Mouse (Mus musculus): Measurements from ENCODE around the gene Xirp1.
A peak's percentile ranks its signal among the peaks of the same experiment; 100 is the strongest.
"Not testable (repeated sequence)": the region's sequence is repeated elsewhere in the genome, so short reads cannot be mapped to it uniquely, and the experiment has no call there.

Gene Xirp1

DNA sequence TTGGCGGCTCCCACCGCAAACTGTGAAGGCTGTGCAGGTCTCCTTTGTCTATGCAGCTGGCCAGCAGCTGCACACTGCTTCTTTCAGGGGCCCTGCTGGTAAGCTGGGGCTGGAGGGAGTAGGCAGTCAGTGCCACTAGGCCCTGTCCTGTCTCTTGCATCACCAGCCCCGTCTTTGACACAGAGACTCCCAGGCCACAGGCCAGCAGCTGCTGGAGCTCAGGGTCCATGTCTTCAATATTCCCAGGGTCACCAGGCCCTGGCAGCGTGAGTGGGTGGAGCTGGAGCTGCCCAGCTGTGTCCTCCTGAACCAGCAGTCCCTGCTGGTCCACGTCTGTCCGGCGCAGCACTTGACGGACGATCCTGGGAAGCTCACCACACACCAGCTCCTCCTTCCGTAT lies 6.4 kb downstream of the Xirp1 start:
- DNase-seq, result no peak

DNA sequence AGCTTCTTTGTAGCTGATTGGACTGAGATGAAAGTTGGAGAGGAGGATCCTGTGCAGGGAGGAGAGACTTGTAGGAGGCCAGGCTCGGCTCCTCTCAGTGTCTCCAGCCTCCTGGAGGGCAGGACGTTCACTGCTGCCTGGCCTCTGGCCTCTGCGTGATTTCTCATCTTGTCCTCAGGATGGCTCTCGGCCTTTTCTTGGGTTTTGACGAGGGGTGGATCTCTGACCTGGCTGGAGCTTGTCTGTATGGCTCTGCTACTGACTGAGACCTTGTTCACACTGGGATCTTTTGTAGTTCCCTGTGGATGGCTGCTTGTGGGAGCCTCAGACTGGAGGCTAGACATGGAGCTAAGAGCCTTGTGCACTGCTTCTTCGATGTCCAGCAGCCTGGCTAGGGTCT lies 8.6 kb downstream of the Xirp1 start:
- no peak for DNase-seq

DNA sequence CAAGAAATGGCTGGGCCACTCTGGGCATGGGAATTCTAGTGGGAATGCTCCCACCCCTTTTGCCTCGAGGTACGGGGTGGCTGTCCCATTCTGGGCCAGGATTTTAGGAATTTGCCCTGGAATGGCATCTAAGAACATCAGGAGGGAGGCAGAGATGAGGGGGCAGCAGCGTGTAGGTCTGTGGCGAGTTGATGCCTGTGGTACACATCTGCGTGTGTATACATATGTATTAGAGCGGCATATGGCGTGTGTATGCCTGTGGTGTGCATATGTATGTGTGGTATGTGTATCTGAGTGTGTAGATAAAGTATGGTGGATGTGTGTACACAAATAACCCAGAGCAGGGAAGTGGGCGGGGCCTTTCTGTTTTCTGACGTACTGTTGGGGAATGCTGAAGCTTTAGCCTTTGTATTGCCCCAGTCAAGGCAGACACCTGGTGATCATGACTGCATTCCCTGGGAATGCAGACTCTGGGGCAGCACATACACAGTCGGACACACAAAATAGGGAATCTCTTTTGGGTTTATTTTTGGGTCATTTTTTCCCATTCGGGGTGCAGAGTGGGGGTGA lies 10.1 kb downstream of the Xirp1 start:
- no peak for DNase-seq

DNA sequence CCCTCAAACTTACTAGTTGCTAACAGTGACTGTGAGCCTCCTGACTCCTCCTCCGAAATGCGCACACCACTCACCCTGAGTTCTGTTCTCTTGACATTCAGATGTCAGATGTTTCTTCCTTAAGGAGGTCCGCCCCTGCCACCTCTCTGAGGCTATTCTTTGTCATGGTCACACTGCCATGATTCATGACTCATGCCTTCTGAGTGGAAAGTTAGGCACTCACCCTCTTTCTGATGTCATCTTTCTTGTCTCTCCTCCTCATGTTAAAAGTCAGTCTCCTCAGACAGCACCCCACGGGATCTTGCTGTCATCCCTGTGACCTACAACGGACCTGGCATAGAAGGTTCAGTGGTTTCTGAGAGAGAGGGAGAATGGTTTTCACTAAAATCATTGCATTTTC lies 10.6 kb downstream of the Xirp1 start:
- DNase-seq, result no peak

DNA sequence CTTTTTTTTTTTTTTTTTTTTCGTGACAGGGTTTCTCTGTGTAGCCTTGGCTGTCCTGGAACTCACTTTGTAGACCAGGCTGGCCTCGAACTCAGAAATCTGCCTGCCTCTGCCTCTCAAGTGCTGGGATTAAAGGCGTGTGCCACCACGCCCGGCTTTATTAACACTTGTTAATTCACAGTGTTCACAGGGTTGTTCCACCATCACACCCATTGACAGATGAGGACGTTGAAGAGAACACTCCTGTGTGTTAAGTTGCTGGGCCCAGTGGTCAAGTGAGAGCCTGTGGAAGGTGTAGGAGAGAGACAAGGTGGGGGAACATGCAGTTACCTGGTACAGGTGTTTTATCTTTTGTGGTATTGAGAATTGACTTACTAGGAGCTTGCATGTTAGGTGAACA lies 11.2 kb downstream of the Xirp1 start:
- DNase-seq, result not testable (repeated sequence)

DNA sequence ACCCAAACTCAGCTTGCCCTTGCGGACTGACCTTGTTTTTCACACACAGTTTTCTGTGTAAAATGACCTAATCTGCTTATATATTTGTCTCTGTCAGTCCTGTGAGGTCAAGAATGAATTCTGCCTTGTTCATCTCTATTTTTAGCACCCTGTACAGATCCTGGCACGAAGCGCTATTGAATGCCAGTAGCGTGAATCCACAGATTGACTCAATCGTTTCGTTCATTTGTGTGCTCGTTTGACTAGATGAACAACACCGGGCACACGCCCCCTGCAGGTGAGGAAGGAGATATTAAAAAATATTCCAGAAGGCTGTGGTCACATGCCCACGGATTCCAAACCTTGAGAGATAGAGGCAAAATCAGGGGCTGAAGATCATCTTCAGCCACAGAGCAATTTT lies 11.9 kb downstream of the Xirp1 start:
- peak; percentile 79 for DNase-seq

DNA sequence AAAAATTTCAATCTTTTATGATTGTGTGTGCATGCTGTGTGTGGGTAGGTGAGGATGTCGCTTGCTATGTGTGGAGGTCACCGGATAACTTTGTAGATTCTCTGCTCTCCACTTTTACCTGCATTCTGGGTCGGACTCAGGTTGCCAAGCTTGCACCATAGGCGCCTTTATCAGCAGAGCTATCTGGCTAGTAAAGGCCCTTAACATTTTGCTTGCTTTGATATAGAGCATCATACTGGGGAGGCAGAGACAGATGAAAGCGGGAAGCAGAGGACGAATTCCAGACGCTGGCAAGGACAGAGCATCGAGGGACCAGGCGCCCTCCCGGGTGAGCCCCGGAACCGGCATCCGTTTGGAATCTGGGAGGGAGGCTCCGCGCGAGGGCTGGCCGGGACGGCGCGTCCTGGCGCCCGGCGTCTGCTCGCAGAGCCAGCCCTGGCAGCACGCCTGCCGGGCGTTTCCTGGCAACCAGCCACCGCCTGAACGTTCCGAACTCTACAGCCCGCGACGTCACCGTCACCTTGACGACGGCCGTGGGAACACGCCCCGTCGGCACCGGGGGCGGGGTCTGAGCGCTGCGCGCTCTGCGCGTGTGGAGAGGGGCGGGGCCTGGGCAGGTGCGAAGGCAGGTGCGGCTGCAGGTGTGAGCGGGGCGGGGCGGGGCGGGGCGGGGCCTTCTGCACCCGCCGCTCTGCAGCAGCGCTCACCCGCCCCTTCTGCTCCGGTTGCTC lies 12.5 kb downstream of the Xirp1 start:
- DNase-seq, result peak; percentile 97

DNA sequence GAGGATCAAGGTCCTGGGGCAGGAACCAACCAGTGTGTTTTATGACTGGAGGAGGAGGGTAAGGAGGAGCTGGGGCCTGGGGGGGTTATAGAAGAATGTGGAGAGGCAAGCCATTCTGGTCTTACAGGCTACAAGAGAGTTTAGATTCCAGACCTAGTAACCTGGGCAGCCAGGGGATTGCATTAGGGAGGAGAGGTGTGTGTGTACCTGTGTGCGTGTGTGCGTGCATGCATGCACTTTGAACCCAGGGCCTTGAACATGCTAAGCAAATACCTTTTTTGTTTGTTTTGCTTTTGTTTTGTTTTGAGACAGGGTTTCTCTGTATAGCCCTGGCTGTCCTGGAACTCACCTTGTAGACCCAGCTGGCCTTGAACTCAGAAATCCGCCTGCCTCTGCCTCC lies 13.5 kb downstream of the Xirp1 start:
- no peak for DNase-seq

DNA sequence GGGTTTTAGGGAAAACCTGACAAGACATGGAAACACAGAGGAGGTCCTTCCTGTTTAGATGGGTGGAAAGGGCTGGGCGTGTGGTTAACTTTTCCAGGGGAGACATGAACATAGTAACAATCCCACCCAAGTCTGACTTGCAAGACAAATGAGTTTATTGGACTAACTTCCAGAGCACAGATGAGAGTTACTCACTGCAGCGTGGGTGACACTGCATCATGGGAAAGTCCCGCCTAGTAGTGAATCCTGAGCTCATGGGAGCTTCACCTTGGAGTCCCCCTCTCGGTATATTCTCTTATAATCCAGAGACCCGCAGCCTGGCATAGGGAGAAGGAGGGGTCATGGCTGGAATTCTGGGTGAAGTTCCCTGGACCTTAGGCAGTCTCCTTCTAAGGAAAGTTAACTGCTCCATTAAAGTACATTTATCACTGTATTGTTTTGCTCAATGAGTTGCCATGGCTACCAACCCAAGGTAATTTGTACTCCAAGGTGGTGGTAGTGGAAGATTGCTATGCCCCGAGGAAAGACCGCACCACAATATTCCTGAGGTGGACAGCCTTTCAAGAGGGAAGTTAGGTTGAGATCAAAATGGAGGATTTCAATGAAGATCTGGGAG lies 14.1 kb downstream of the Xirp1 start:
- DNase-seq, result no peak

DNA sequence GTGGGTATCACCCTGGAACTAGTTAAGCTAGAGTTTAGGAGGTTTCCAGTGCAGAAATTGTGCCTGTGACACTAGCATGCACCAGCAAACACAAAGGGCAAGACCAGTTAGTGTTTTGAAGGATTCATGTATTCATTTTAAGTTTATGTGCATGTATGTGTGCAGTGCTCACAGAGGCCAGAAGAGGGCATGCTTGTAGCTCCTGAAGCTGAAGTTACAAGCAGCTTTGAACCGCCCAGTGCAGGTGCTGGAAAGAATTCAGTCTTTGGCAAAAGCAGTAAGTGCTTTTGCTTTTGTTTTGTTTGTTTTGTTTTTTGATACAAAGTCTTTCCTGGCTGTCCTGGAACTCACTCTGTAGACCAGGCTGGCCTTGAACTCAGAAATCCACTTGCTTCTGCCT lies 15.6 kb downstream of the Xirp1 start:
- DNase-seq, result no peak

DNA sequence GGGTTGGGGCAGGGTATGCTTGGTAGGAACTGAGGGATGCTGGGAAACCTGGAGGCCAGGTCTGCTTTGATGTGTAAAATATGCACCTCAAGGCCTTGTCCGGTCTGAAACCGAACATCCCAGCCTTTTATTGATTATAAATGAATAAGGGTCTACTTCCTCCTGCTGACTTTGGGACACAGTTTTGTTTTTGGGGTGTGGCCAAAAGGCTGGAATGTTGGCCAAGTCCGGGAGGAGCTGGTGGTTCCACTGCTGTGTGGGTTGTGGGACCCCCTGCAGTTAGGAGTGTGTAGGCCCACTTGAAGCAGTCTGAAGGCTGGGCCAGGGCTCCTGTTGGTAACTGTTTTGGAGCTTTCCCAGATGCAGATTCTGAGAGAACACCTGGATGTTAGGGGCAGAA lies 17.5 kb downstream of the Xirp1 start:
- DNase-seq, result no peak

DNA sequence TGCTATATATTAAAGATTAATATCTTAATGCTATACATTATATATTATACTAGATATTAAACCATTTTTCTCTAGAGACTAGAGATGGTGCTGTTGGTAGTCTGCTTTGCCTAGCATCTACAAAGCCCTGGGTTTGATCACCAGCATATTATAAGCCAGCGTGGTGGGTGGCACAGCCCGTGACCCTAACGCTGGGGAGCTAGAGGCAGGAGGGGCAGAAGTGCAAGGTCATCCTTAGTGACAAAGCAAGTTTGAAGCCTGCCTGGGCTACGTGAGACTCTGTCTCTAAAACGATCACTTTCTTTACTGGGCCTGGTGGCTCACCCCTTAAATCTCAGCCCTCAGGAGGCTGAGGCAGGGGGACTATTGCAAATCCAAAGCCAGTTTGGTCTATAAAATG lies 20.5 kb downstream of the Xirp1 start:
- no peak for DNase-seq

DNA sequence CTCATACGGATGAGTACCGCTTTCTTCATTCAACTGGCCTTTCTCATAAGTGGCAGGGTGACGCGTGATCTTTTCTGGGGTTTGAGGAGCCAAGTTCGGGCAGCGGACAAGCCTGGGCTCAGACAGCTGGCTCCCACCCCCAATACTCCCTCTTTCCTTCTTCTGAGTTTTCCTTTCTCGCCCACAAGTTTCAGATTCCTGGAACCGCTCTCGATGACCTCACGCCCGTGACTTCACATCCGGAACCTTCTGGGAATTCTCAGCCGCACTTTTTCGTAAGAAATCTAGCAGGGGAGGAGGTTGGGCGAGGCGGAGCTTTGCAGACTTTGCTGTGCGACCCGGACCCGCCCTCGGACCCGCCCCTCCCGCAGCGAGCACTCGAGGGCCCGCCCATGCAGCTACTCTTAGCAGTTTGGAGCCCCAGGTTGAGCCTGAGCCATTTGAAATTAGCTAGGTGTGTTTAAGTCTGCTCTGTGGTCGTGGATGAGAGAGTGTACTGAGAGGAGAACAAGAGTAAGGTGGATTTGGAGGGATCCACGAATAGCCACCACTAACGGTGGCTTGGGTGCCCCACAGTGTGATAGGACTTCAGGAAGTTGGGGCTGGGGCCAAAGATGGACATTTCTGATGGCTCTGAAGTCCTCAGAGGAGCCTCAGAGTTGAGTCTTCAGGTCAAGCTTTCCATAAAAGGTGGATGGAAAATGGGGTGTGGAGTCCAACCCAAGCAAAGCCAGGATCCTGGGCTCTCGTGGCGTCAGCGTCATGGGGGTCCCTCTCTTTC lies 21.3 kb downstream of the Xirp1 start:
- no peak for DNase-seq

DNA sequence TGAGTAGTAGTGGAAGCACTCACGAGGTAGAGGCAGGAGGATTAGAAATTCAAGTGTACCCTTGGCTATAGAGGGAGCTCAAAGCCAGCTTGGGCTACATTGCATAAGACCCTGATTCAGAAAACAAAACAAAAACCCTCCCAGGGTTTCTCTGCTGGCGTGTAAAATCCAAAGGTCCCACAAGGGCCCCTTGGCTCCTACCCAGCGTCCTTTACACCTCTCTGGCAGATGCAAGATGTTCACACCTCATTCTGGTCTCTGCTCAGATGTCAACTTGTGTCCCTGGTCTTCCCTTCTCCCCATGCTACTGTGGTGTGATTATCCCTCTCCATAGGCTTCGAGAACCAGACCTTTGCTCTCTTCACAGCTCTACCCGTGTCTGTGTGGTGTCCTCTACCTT lies 22.6 kb downstream of the Xirp1 start:
- DNase-seq, result no peak

DNA sequence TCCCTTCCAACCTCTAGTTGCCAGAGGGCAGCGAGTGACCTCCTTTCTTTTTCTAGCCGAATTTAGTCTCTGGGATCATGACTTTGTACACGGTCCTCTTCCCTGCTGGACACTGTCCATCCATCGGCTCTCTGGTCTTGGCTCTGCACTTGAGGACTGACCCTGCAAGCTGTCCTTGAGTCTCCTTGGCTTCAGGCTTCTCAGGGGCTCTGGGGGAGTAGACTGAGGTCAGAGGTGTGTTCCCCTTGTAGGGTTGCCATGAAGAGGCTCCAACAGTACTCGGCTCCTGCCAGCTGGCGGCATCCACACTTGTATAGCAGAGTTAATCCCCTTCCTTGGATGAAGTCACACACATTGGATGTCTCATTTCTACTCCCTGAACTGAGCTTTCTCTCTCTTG lies 23.8 kb downstream of the Xirp1 start:
- DNase-seq, result no peak

DNA sequence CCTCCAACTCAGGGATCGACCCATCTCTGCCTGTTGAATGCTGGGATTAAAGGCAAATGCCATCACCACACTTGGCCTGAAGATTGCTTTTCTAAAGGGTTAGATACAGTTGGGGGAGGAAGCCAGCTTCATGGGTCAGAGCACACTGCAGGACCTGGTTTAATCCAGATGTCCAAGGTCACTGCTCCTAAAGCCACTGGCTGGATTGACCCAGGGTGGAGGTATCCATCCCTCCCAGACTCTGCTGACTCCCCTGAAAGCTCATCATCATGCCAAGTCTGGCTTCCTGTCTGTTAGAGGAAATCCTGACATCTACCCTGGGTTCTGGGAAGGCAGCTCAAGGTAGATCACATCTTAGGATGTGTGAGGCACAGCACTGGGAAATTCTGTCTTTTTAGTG lies 24.6 kb downstream of the Xirp1 start:
- no peak for DNase-seq

DNA sequence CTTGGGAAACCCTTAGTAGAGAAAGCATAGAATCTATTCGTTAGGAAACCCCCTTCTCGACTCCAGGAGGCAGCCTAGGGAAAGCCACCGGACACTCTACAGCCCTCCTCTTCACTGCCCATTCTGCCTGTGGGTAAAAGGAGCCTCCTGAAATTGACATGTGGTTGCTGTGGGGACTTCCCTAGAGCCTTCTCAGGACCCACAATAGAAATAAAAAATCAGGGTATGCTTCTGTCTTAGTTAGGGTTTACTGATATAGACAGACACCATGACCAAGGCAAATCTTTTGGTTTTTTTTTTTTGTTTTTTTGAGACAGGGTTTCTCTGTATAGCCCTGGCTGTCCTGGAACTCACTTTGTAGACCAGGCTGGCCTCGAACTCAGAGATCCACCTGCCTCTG lies 27.3 kb downstream of the Xirp1 start:
- no peak for DNase-seq

DNA sequence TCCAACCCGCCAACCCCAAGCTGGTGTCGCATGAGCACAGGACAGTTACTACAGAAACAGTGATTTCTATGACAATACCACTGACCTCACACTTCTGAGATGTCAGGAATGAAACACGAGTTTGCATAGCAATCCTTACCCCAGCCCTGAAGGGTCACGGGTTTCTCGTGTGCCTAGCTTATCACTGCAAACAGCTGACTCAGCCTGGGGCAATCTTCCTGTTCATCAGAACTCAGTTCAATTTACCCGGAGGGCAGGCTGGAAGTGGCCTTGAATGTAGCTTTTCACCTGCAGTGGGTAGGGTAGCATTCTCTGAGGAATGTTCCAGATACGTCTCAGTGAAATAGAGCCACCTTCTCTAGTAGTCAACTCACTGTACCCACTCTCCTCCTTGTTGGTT lies 29.2 kb downstream of the Xirp1 start:
- DNase-seq, result no peak

DNA sequence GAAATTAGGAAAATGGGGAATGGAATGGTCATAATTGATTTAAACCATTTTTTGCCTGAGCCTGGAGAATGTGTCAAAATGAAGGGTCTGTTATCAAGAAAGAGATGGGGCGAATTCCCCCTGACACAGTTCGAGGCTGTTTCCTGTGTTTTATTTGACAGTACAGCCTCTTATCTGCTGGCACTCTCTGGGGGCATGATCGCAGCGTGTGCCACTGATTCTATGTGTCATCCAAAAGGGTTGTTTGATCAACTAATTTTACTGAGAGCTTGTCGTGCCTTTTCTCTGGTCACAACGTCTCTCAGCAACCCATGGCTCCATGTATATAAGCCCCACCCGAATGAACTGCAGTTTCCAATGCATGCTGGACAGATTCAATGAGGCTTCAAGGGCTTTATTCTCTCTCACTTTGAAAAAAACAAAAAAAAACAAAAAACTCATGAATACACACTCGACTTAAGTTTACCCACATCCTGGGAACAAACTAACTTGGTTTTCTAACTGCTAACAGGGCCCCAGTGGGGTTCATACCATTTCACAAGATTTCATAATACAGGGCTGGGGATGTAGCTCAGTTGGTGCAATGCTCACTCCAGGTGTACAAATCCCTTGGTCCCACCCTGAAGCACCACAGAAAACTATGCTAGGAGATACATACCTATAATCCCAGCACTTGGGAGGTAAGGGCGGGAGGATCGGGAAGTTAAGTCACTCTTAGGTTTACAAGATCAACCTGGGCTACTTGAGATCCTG lies 30.1 kb downstream of the Xirp1 start:
- no peak for DNase-seq

DNA sequence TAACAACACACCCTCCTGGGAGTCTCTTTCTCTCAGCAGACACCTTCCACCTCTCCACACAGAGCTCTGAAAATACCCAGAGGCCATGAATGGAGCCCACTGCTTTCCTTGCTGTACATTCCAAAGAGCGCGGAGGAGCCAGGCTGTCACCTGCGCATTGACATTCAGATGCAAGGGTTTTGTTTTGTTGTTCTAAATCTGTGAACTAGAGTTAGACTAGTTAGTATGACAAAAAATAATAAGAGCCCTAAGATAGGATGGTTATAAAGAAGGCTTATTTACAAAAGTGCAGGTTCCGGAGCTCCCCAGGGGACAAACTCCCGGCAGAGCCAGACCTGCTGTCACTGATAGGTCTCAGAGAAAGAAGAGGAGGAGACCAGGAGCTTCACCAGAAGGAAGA lies 32.1 kb downstream of the Xirp1 start:
- DNase-seq, result no peak

DNA sequence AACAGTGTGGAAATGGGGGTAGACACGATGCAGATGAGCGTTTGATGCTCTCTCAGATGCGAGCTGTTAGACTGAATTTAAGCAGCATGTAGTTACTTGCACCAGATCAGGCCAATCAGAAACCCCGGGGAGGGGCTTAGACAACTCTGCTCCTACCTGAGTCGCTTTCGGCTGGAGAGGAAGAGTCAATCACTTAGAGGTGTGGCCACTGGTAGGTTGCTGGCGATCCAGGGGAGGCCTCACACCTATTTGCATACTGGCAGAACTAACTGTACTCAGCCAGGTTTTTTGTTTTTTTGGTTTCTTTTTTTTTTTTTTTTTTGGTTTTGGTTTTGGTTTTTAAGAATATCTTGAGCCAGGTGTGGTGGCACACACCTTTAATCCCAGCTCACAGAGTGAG lies 35.1 kb downstream of the Xirp1 start:
- no peak for DNase-seq

DNA sequence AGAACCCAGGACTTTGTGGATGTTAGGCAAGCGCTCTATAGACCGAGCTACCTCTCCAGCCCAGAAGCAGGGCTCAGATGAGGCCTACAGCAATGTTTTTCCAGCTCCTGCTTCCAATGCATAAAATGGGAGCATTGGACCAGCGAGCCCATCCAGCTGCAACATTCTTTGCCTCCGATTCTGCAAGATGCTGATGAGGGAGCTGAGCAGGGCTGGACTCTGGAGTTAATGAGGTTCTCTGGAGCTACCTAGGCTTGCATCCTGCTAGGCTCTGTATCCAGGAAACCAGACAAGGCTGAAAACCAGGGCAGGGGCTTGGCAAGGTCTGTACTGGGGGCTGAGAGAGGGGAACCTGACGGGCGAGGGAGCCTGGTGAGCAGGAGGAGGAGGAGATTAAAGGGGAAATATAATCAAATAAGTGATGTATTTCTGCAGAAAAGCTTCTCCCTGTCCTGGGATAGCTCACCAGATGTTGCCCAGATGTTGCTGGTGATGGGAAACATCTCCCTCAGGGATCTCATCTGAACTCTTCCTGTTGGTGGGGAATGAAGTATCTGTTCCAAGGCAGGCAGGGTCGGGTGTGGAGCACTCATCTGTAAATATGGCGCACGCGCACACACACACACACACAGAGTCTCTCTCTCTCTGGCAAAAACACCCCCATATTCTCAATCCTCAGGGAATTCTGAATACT lies 37.4 kb downstream of the Xirp1 start:
- no peak for DNase-seq

All from cerebellum, adult 11 months (tissue).